Mouse (Mus musculus) bone marrow, adult 2 months (tissue): ENCODE data around the gene Nrap.

Experiments used
- CTCF ChIP-seq: fragments of 200-500 bp; IDR thresholded peaks from 2 replicates; pipeline ENCODE4 v1.5.1; 2011; ENCODE audit warnings: low read length, control low read depth; ENCODE audit not compliant: control insufficient read depth, insufficient read depth
- POLR2A ChIP-seq: fragments of 200-500 bp; IDR thresholded peaks from 2 replicates; pipeline ENCODE4 v1.6.1; 2011; ENCODE audit warnings: low read depth, mild to moderate bottlenecking, control low read depth, low read length, borderline replicate concordance; ENCODE audit not compliant: control insufficient read depth

- TF ChIP-seq POLR2A, result no peak
- no peak for TF ChIP-seq CTCF
Observed at GRCm38 (mm10) chr19:56319219-56319618, 70.6 kb downstream of the Nrap start.
